Mouse (Mus musculus) gastrocnemius, adult 8-10 months (tissue): Measurements from ENCODE around the gene Sema6d. TPM values are rescaled to one million over a fixed set of nuclear protein-coding genes. Genes with fewer than 3 reads are reported as not detected.
A peak's percentile ranks its signal among the peaks of the same experiment; 100 is the strongest.

ENCODE experiments used
- DNase-seq, 2 experiments: peaks; one replicate each; pipeline ENCODE4 v3.0.0; 2022; ENCODE audit warnings: low spot score in 2 of 2
- total RNA-seq, 4 experiments: library from RNA; stranded (reverse); gene quantifications; 2 replicates each; pipeline ENCODE4 v1.2.4; 2022

Gene Sema6d
- total RNA-seq, 4 experiments from 2014 or later: 7.4 to 10.0 (median 8.4) TPM

DNA sequence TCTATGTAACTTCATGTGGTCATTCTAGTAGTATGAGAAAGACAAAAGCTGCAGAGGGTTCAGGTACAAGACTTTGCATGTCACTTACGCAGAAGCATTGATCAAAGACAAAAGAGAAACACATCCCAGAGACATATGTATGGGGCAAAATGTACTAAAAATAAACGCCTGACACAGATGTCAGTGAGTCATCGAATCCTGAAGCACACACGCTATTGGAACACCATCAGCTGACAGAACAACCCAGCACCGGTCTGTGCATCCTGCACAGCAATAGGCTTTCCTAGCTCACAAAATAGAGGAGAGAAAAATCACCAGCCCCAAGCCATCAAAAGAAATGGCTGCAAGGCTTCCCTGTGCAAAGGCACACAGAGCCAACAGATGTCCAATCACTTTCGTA is 443.8 kb downstream of the Sema6d start:
- no peak for DNase-seq

DNA sequence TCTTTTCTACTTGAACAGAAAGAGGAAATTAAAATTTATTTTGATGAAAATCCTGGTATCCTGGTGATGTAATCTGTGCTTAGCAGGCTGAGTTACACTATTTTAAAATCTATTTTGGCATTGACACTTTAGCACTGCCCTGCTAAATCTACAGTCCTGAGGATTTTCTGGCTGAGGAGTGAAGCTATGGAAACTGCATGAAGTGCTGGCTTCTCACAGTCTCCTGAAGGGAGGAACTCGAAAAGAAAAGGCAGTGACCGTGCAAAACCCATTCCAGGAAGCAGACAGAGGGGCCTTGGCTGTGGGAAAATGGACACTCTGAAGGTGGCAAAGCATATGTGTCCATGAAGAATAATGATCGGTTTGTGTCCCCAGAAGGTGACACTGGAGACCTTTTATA is 460.5 kb downstream of the Sema6d start:
- no peak for DNase-seq

GRCm38 (mm10) chr2:124554751-124555415 is 465.1 kb downstream of the Sema6d start:
- DNase-seq: no peak

DNA sequence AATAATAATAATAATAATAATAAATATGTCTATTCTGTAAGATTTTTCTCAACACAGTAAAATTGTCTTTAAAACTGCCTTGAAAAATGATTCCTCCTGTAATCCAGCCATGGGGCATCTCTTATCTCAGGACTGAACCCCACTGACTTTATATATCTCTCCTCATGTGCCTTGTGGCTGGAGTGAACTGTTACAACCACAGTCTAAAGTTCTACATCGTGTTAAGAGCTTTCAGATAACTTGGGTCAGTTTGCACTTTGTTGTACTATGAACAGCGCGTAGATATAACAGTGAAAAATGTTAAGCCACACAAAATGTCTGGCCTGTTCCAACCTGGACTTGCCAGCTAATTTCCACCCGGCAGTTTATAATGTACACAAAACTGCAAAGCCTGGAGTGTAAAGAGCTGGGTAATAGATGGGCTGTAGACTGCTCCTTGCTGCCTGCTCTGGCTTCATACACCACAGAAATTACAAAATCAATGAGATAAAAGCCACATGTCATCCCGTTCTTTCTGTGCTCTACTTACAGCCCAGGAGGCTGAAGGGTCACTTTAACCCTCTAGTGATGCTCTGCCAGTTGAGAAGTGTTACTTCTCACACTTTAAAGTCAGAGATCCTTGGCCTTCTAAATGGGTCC is 467.2 kb downstream of the Sema6d start:
- no peak for DNase-seq

DNA sequence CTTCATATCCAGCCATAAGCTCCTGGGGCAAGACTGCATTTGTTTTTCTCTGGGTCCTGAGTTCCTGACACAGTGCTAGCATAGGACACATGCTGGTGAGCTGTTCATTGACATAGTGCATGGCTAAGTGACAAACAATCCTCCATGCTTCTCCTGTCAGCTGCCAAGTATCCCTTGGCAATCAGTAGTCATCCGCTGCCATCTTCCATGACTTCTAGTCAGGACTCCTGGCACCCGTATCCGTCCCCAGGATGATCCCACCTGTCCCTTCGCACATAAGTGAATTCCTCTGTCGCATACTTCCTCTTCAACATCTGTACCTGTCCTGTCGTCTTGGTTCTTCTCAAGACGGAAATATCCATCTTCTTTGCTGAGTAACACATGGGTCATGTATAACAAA is 468.3 kb downstream of the Sema6d start:
- no peak for DNase-seq

GRCm38 (mm10) chr2:124561668-124562067 is 471.9 kb downstream of the Sema6d start:
- DNase-seq: no peak

DNA sequence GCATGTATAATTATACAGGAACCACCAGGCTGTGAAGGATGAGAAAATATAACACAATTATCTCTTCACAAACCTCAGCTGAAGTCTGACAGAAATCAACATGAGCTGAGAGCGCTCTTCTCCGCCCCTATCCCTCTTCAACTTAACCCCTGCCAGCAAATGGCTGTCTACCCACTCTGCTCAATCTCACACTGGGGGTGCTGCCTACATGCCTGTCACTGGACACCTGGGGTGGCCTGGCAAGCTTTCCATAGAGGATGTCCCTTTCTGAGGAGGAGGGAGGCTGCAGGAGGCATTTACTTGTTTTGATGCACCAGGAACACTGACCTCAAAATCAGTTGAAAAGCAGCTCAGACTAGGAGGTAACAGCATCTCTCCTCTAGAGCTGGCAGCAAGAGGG is 472.3 kb downstream of the Sema6d start:
- no peak for DNase-seq

- no peak for DNase-seq
Measured at GRCm38 (mm10) chr2:124563759-124564158, 474.0 kb downstream of the Sema6d start.

GRCm38 (mm10) chr2:124573734-124574133 is 484.0 kb downstream of the Sema6d start:
- no peak for DNase-seq

DNA sequence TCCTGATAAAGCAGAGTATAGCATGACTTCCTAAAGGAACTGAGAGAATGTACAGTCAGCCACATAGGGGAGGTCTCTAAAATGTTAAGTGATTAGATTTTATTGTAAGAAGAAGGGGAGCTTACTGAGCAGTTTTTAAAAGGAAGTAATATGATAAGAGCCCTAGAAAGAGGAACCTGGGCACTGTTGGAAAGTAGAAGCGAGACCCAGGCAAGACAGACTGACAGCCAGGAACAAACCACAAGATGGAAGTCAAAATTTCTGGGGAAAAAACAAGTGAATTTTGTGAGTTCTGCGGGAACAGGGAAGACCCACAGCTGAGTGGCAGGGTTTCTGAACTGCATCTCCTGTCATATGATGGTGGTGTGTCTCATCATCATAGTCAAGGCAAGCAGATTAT is 486.3 kb downstream of the Sema6d start:
- DNase-seq: no peak

DNA sequence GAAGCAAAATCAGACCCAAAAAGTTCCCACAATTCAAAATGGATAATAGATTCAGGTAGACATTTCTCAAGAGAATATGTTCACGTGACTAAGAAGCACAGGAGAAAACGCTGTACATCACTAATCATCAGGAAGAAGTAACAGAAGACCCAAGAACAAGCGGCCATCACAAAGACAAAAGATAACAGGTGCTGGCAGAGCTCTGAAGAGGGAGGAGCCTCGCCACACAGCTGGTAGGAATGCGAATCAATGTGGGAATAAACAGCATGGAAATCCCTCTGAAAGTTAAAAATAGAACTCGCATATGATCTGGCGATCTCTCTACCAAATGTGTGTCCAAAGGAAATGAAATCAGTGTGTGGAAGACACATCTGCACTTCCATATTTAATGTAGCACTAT is 493.8 kb downstream of the Sema6d start:
- DNase-seq: no peak

- DNase-seq: no peak
Measured at GRCm38 (mm10) chr2:124592750-124593149, 503.0 kb downstream of the Sema6d start.

GRCm38 (mm10) chr2:124599014-124599413 is 509.2 kb downstream of the Sema6d start:
- DNase-seq: no peak

GRCm38 (mm10) chr2:124601702-124602378 is 512.1 kb downstream of the Sema6d start:
- no peak for DNase-seq

GRCm38 (mm10) chr2:124602379-124602913 is 512.7 kb downstream of the Sema6d start:
- no peak for DNase-seq

DNA sequence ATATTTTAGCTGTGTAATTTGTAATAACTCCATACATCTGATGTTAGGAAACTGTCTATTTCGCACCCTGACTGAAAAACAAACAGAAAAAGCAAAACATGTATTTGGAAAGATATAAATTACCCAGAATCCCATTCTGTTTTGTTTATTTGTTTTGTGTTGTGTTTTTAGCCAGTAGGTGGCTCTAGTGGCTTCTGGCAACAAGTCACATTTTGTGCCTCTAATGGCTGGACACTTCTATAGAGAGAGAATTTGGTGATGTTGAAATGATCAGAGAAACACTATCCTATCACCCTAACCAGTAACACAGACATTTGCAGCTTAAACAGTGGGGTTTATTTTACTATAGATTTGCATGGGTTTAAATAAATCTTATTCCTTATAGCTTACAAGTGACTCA is 515.6 kb downstream of the Sema6d start:
- DNase-seq: no peak

GRCm38 (mm10) chr2:124607986-124608385 is 518.2 kb downstream of the Sema6d start:
- DNase-seq: no peak

GRCm38 (mm10) chr2:124608546-124608945 is 518.8 kb downstream of the Sema6d start:
- no peak for DNase-seq

DNA sequence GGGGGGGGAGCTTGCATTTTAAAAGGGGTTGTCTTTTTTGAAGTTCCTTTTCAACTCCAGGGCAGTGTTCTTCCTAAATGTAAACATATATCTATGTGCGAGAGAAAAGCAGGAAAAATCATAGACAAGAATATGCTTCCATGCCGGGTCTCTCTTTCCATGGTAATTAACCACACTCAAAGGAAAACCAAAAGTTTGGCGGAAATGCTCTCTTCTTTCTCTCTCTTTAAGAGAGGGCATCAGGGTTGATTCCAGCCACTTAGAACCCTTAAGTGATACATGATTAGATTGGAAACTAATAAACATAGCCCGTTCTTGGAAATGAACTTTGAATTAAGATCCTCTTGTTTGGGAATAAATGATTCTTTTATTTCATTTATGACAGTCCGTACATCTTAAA is 519.2 kb downstream of the Sema6d start:
- DNase-seq: no peak

- peak; percentile 71 to 84 for DNase-seq
Measured at GRCm38 (mm10) chr2:124609711-124610585, 520.2 kb downstream of the Sema6d start.

DNA sequence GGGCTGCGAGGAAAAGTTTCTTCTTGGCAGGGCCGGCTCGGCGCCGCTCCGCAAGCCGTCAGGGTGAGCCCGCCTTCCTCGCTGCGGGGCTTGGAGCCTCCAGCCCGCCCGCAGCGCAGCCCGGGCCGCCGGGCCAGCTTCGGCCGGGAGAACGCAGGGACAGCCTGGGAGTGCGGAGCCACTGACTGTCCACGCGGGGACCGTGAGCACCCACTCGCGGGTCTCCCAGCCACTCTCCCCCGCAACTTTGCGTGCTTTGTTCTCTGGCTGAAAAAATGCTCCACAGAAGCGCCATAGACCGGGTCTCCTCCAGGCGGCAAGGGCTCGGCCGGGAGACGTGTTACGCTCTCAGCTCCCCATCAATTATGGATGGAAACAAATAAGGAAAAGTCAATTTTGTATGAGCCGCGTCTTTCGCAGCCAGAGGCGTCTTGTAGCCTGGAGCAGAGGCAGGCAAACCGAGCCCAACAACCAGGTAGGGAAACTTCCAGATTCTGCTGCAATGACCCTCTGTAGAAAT is 520.9 kb downstream of the Sema6d start:
- DNase-seq: no peak
